Mouse (Mus musculus) ES-Bruce4 (cell line): ENCODE data around the gene Fam50a.

Experiments used
- CTCF ChIP-seq: IDR thresholded peaks from one replicate; pipeline ENCODE4 v1.8.1; 2011; ENCODE audit warnings: low read depth, low read length
- EP300 ChIP-seq: IDR thresholded peaks from 2 replicates; pipeline ENCODE4 v1.6.1; 2011; ENCODE audit warnings: low read depth, low read length; ENCODE audit not compliant: insufficient read depth
- POLR2A ChIP-seq: IDR thresholded peaks from one replicate; pipeline ENCODE4 v1.8.1; 2011; ENCODE audit warnings: low read length; ENCODE audit not compliant: insufficient read depth

- TF ChIP-seq CTCF (no peak), POLR2A (no peak), EP300 (no peak)
Observed at GRCm38 (mm10) chrX:74368209-74368909, 55.5 kb downstream of the Fam50a start.
